Mouse (Mus musculus): ENCODE measurements around the gene Pim3.

- no peak for TF ChIP-seq CTCF (IDR thresholded peaks at IDR 0.05; ENCODE audit: extremely low read depth, insufficient read length, insufficient replicate concordance, low read depth, low read length)
- no peak for TF ChIP-seq POLR2A (IDR thresholded peaks at IDR 0.05; ENCODE audit: low read depth, low read length)
Measured at GRCm38 (mm10) chr15:88889032-88889431, 27.0 kb downstream of the Pim3 start.
